Mouse (Mus musculus): ENCODE data around the gene Ptdss2.

DNA sequence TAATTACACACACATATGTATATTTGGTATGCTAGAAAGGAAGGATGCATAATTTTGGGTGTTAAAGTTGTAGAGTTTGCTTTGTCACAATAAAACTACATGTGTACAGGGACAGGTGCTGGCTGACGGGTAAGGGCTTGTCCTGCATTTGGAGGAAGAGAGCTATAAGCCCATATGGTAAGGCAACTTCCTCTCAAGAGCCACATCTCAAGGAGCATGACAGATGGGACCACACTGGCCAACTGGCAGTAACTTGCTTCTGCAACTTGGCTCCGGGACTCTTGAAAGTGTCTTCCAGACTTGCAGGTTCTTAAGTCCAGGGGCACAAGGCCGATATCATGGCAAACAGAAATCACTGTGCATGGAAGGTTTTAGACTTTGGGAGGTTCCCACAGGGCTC, 22.5 kb downstream of the Ptdss2 start:
- no peak for TF ChIP-seq POLR2A (IDR thresholded peaks at IDR 0.05; ENCODE audit: borderline replicate concordance, extremely low read depth, insufficient read depth, insufficient read length, poor library complexity, severe bottlenecking)
- TF ChIP-seq CTCF (IDR thresholded peaks at IDR 0.05; ENCODE audit: borderline replicate concordance, extremely low read depth, insufficient read depth, insufficient read length) = no peak

All from brain, embryonic 14.5 days (tissue).